Mouse (Mus musculus) kidney, embryonic 16.5 days (tissue): ENCODE data around the gene Lbx1. TPM values are rescaled to one million over a fixed set of nuclear protein-coding genes. Genes with fewer than 3 reads are reported as not detected.

Experiments
- ATAC-seq: fragments of 200-750 bp; cut with Nextera tagmentation; 2 replicates; pipeline ENCODE4 v1.8.0; 2017; ENCODE audit warnings: moderate TSS enrichment; ENCODE audit not compliant: low FRiP score, low TSS enrichment
- H3K27ac ChIP-seq: fragments of 300-500 bp; sonication (generic); 2 replicates; pipeline ENCODE4 v1.5.1; 2014; ENCODE audit warnings: low read length
- H3K27me3 ChIP-seq: fragments of 300-500 bp; sonication (generic); 2 replicates; pipeline ENCODE4 v1.6.1; 2014; ENCODE audit warnings: low read length, control low read depth, mixed read lengths; ENCODE audit not compliant: insufficient read depth
- H3K36me3 ChIP-seq: fragments of 300-500 bp; sonication (generic); 2 replicates; pipeline ENCODE4 v1.6.1; 2014; ENCODE audit warnings: low read length, control low read depth, mixed read lengths; ENCODE audit not compliant: insufficient read depth
- H3K4me1 ChIP-seq: fragments of 300-500 bp; sonication (generic); 2 replicates; pipeline ENCODE4 v1.6.1; 2014; ENCODE audit warnings: low read length, control low read depth, mixed read lengths; ENCODE audit not compliant: insufficient read depth
- H3K4me2 ChIP-seq: fragments of 300-500 bp; sonication (generic); replicated peaks from 2 replicates; pipeline ENCODE4 v1.6.1; 2014; ENCODE audit warnings: low read depth, low read length
- H3K4me3 ChIP-seq: fragments of 300-500 bp; sonication (generic); 2 replicates; pipeline ENCODE4 v1.5.1; 2014; ENCODE audit warnings: mild to moderate bottlenecking, low read length
- H3K9ac ChIP-seq: fragments of 300-500 bp; sonication (generic); replicated peaks from 2 replicates; pipeline ENCODE4 v1.6.1; 2014; ENCODE audit warnings: low read length
- H3K9me3 ChIP-seq: fragments of 300-500 bp; sonication (generic); 2 replicates; pipeline ENCODE4 v1.6.1; 2016; ENCODE audit warnings: low read length, control low read depth
- WGBS: fragments of 180-500 bp; shearing (Covaris S2); extraction: QIAGEN DNeasy Blood & Tissue Kit; methylation state at CpG from one replicate; pipeline ENCODE4 v1.1.7; 2014; 5-methylcytosine and 5-hydroxymethylcytosine counted together
- polyA plus RNA-seq: library from polyadenylated mRNA; unstranded; fragments of >200 nt; fragmentation: Nextera tagmentation; extraction: Ambion mirVana; gene quantifications from 2 replicates; pipeline ENCODE4 v1.2.1, GENCODE M21; 2015

Gene Lbx1
- polyA plus RNA-seq, 1 experiment from 2014 or later: not detected

DNA sequence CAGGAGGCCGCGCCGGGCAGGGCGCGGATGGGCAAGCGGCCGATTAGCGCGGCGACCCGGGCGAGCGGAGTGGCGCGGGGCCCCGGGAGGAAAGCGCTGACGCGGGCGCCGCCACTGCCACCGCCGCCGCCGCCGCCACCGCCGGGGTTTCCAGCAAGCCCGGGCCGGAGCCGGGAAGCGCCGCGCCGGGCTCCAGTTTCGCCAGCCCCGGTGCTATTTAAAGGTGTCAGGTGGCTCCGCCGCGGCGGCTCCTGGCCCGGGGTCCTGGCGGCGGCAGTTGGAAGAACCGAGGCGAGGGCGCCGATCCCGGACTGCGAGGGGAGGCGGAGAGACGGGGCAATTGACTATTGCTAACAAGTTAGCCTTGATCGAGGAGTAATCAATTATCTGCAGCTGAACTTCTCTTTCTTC lies 276 bp downstream of the Lbx1 start:
- WGBS: under 1% methylated on average over 48 of the region's 53 CpGs
- no peak for ATAC-seq

DNA sequence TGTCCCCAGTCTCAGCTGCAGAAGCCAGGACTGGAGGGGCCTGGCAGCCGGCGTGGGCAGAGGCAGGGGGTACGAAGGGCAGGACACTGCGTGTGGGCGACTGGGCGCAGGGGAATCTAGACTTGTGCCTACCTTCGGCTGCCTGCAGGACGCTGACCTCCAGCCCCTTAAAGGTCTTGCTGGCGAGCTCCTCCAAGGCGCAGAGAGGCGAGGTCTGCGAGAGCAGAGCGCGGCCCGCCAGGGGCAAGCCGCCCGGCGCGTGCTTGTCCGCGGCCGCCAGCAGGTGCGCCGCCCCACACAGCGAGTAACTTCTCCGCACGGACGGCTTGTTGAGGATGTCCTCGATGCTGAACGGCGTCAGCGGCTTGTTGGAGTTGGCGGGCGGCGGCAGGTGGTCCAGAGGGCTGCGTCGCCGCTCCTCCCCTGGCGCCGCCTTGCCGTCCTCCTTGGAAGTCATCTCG lies 811 bp downstream of the Lbx1 start:
- Histone ChIP-seq H3K4me1 (peaks cover 36% of the 10 kb centered on the region), H3K27ac (no peak overlapping the region), H3K4me3 (peak overlapping the region; percentile 35), H3K9ac (no peak overlapping the region), H3K27me3 (peaks cover 99% of the 10 kb centered on the region), H3K36me3 (no peaks in the 10 kb centered on the region), H3K9me3 (no peaks in the 10 kb centered on the region), H3K4me2 (peak overlapping the region; percentile 52)
- WGBS: under 1% methylated on average over 42 of the region's 42 CpGs
- ATAC-seq: no peak

More for the DNA sequence above, 276 bp downstream of the Lbx1 start:
- Histone ChIP-seq H3K27ac (no peak overlapping the region), H3K36me3 (no peaks in the 10 kb centered on the region), H3K4me1 (peaks cover 36% of the 10 kb centered on the region), H3K9me3 (no peaks in the 10 kb centered on the region), H3K27me3 (peaks cover 99% of the 10 kb centered on the region), H3K4me3 (peak overlapping the region; percentile 35), H3K9ac (no peak overlapping the region), H3K4me2 (peak overlapping the region; percentile 52)

DNA sequence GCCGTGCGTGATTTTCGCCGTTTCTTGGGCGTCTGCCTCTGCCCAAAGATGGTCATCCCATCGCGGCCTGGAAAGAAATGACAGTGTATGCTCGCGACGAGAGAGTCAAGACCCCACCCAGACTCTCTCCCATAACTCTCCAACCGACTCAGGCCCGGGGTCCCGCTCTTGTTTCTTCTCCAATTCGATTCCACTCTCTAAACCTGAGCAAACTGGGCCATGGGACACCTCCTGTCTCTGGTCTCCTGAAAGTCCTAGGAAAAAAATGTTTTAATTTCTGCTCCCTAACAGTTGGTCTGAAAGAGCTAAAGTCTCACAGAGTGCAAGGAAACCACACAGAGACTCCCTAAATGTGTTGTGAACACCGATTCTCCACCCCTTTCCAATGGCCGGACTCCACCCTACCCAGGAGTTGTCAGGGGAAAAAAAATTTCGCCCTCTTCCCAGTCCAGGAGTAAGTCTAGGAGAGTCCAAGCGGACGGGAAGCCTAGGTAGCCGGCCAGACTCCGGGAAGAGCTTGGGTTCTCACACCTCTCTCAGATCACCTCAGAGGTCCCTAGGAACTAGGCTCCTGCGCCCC lies 1.3 kb downstream of the Lbx1 start:
- WGBS: under 1% methylated on average over 22 of the region's 22 CpGs

DNA sequence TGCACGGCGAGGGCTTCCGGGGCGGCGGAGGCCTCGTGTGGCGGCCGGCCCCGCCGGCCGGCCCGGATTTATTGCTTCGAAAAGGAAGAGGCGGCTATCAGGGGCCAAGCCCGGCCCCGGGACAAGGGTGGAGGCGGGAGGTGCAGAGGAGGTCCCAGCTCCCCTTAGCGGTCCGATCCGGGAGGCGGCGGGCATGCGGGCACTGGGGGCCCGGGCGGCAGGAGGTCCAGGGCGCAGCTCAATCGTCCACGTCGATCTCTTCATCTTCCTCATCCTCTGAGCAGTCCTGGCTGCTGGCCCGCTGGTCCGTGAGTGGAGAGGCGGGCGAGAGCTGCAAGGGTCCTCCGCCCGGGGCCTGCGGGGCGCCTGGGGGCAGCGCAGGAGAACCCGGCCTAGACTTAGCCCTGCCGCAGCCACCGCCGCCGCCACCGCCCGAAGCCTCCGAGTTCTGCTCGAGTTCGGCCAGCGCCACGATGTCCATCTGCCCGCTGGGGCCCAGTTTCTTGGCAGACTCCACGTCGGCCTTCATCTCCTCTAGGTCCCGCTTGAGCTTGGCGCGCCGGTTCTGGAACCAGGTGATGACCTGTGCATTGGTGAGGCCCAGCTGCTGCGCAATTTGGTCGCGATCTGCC lies 2.0 kb downstream of the Lbx1 start:
- Histone ChIP-seq H3K36me3 (no peaks in the 10 kb centered on the region), H3K27ac (no peak overlapping the region), H3K9ac (no peak overlapping the region), H3K9me3 (no peaks in the 10 kb centered on the region), H3K27me3 (peaks cover 100% of the 10 kb centered on the region), H3K4me3 (peak overlapping the region; percentile 11; the same call in 1 of the 2 replicates), H3K4me1 (peaks cover 44% of the 10 kb centered on the region), H3K4me2 (0 out of 2 replicates have a peak overlapping the region, but pooled peaks have one; percentile 13)
- under 1% methylated on average over 60 of the region's 60 CpGs for WGBS
- no peak for ATAC-seq

More for the DNA sequence above, 1.3 kb downstream of the Lbx1 start:
- Histone ChIP-seq H3K9ac (no peak overlapping the region), H3K9me3 (no peaks in the 10 kb centered on the region), H3K4me2 (no peak overlapping the region), H3K4me1 (peaks cover 41% of the 10 kb centered on the region), H3K36me3 (no peaks in the 10 kb centered on the region), H3K4me3 (no peak overlapping the region), H3K27me3 (peaks cover 100% of the 10 kb centered on the region), H3K27ac (no peak overlapping the region)
- no peak for ATAC-seq

DNA sequence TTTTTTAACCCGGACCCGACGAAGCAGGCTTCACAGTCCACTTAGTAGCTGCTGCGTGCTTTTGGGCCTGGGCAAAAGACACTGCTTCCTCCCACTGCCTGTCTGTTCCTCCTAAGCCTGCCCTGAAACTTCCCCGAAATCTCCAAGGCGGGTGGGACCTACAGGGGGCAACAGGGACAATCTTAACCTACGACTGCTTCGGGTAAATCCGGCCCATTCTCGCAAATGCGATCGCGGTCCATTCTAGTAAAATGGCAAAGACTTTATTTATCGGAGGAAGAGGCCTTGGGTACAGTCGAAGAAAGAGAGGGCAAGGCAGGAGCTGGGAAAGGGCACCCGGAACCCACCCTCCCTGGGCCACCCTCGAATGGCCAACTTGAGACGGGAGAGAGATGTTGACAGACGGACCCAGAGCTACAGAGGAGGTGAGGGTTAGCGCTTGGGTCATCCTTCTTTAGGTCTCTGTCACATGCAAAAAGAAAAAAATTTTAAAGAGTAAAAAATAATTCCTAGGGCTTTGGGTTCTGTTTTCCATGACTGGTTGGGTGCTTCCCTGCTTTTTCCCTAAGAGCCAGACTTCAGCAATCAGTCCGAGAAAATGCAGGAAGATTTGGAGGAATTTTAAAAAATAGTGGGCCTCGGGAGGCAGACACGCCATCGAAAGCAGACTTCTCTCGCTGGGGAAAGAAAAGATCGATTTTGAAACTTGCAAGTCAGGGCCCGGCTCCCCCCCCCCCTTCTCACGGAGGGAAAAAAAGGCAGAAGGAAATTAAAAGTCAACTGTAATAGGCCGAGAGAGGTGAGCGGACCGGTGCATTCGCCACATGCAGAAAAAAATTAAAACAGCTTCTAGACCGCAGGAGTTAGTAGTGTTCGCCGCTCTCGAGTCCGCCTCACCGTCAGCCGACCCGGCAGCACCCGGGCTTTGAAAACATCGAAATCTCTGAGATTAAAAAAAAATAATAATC lies 2.9 kb downstream of the Lbx1 start:
- H3K27me3 ChIP-seq: peaks cover 100% of the 10 kb centered on the region

DNA sequence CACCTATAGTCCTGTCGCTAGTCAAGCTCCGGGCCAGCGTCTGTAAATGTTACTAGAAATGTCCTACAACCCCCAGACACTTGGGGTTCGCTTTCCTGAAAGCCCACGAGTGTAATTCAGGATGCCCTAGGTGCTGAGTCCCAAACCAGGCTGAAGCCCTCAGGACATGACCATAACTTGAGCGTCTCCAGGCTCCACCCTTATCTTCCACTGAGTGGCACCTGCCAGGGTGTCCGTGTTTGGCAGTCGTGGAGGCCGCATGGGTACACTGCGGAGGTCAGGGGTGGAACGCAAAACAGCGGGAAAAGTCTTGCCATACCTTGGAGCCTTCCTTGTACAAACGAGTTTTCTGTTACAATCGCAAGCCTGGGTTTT lies 3.6 kb downstream of the Lbx1 start:
- peaks cover 100% of the 10 kb centered on the region for H3K27me3 ChIP-seq
- H3K9ac ChIP-seq: no peak overlapping the region
- 1% methylated on average over 14 of the region's 14 CpGs for WGBS
- H3K4me3 ChIP-seq: 0 out of 2 replicates have a peak overlapping the region, but pooled peaks have one; percentile 25
- H3K4me2 ChIP-seq: no peak overlapping the region
- H3K27ac ChIP-seq: no peak overlapping the region
- ATAC-seq: no peak
- H3K9me3 ChIP-seq: no peaks in the 10 kb centered on the region
- no peaks in the 10 kb centered on the region for H3K36me3 ChIP-seq
- peaks cover 42% of the 10 kb centered on the region for H3K4me1 ChIP-seq

More for the DNA sequence above, 2.9 kb downstream of the Lbx1 start:
- Histone ChIP-seq H3K4me2 (0 out of 2 replicates have a peak overlapping the region, but pooled peaks have one; percentile 13), H3K4me1 (peaks cover 44% of the 10 kb centered on the region), H3K27ac (no peak overlapping the region), H3K9me3 (no peaks in the 10 kb centered on the region), H3K36me3 (no peaks in the 10 kb centered on the region), H3K9ac (no peak overlapping the region), H3K4me3 (no peak overlapping the region; the same call in 1 of the 2 replicates)
- WGBS: 1% methylated on average over 42 of the region's 42 CpGs
- ATAC-seq: no peak

DNA sequence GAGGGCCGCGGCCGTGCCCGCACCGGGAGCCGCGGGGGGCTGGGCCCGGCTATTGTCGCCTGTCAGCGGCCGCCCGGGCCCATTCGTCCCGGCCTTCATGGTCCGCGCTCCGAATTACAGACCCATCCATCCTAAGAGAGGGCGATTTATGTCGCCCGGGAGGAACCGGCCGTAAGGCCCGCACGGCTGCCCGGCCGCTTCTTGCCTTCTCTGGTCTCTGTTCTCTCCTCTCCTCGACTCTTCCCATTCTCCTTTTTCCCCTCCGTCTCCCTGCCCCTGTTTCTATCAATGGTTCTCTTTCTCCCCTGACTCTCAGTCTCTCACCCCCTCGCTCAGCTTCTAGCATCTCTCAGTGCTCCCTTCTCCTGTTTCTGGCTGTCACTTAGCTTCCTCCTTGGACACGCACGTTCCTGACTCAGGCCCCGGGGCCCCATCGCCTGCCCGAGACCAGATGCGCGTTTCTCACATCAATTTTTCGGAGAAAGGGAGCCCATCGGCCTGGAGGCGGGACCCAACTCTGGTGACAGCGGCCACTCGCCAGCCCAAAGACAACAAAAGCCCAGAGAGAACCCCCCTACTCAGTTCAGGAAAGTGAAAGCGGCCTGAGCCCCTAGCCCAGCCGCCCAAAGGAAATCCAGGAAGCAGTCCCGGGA lies 4.1 kb downstream of the Lbx1 start:
- Histone ChIP-seq H3K36me3 (no peaks in the 10 kb centered on the region), H3K9me3 (no peaks in the 10 kb centered on the region), H3K4me2 (peak overlapping the region; percentile 21; the same call in 1 of the 2 replicates), H3K4me3 (peak overlapping the region; percentile 25), H3K27ac (no peak overlapping the region), H3K27me3 (peaks cover 100% of the 10 kb centered on the region), H3K9ac (no peak overlapping the region), H3K4me1 (peaks cover 37% of the 10 kb centered on the region)
- under 1% methylated on average over 44 of the region's 44 CpGs for WGBS
- ATAC-seq: no peak

DNA sequence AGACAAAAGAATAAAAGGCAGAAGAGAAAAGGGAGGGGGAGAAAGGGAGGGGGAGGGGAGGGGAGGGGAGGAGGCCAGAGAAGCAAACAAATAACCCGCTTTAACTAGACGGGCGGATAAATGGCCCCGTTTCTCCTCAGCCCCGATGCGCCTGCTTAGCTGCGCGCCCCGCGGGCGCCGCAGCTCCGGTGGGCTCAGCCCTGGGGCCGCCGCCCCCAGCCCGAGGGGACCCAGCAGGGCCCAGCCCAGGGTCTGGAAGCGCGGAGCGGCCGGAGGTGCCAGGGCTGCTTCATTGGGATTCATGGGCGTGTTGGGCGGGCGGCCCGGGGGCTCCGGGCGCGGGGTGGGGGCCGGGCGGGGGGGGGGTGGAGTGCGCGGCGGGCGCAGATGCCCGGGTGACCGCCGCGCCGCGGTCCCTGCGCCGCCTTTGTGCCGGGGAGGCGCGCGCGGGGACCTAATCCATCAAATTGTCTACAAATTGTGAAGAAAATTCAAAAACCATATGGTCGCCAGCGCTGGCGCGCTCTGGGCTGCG lies 4.7 kb downstream of the Lbx1 start:
- Histone ChIP-seq H3K9me3 (no peaks in the 10 kb centered on the region), H3K27me3 (peaks cover 99% of the 10 kb centered on the region), H3K4me1 (peaks cover 31% of the 10 kb centered on the region), H3K4me2 (peak overlapping the region; percentile 21; the same call in 1 of the 2 replicates), H3K36me3 (no peaks in the 10 kb centered on the region), H3K9ac (no peak overlapping the region), H3K4me3 (peak overlapping the region; percentile 25), H3K27ac (no peak overlapping the region)
- no peak for ATAC-seq
- under 1% methylated on average over 41 of the region's 51 CpGs for WGBS

DNA sequence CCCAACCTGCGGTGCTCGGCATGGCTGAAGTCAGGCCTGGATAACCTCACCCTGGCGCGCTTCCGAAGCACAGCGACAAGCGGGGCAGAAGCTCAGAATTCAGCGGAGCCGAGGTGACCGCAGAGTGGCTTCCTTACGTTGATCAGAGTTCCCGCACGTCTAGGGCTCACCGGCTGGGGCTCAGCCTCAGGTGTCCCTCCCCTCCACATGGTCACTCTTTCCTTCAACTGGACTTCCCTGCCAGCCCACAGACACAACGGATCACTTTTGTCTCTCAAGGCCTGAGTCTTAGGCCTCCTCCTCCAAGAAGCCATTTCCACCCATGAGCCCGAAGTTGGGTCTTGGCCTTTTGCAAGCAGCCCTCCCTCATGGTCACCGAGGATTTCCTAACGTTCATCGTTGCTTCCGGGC lies 5.4 kb downstream of the Lbx1 start:
- no peak overlapping the region for H3K9ac ChIP-seq
- H3K9me3 ChIP-seq: no peaks in the 10 kb centered on the region
- under 1% methylated on average over 20 of the region's 20 CpGs for WGBS
- no peak overlapping the region for H3K4me2 ChIP-seq
- peaks cover 99% of the 10 kb centered on the region for H3K27me3 ChIP-seq
- peaks cover 27% of the 10 kb centered on the region for H3K4me1 ChIP-seq
- no peak overlapping the region for H3K4me3 ChIP-seq
- no peak overlapping the region for H3K27ac ChIP-seq
- no peaks in the 10 kb centered on the region for H3K36me3 ChIP-seq
- ATAC-seq: no peak
